Mouse (Mus musculus): ENCODE data around the gene Gzma.
A peak's percentile ranks its signal among the peaks of the same experiment; 100 is the strongest.

Gene Gzma

GRCm38 (mm10) chr13:113100879-113101278 is at the start of gene Gzma:
Gzma (minus strand) TSS chr13:113100981.
- DNase-seq (ENCODE audit: low read depth) = no peak

- DNase-seq (ENCODE audit: low read depth) = peak; percentile 10
Observed at GRCm38 (mm10) chr13:113139597-113139996, 38.8 kb upstream of the Gzma start.

GRCm38 (mm10) chr13:113129974-113130373 is 29.2 kb upstream of the Gzma start:
- DNase-seq (ENCODE audit: low read depth) = no peak

- no peak for DNase-seq (ENCODE audit: low read depth)
Observed at GRCm38 (mm10) chr13:113121326-113121725, 20.5 kb upstream of the Gzma start.

- DNase-seq (ENCODE audit: low read depth) = no peak
Observed at GRCm38 (mm10) chr13:113120324-113121237, 19.8 kb upstream of the Gzma start.

DNA sequence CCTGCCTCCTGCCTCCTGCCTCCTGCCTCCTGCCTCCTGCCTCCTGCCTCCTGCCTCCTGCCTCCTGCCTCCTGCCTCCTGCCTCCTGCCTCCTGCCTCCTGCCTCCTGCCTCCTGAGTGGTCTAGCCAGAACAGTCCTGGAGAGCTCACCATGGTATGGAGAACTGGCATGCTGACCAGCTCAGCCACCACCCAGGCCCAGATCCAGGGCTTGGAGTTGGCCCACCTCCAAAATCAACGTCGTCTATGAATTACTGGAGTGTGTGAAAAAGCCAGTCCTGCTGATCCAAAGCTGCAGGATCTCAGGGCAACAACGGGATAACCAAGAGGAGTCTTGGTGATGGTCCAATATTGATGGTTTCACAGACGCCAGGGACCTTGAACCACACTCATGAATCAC is 18.2 kb upstream of the Gzma start:
- DNase-seq (ENCODE audit: low read depth) = peak; percentile 50

GRCm38 (mm10) chr13:113104759-113105158 is 4.0 kb upstream of the Gzma start:
- DNase-seq (ENCODE audit: low read depth) = no peak

DNA sequence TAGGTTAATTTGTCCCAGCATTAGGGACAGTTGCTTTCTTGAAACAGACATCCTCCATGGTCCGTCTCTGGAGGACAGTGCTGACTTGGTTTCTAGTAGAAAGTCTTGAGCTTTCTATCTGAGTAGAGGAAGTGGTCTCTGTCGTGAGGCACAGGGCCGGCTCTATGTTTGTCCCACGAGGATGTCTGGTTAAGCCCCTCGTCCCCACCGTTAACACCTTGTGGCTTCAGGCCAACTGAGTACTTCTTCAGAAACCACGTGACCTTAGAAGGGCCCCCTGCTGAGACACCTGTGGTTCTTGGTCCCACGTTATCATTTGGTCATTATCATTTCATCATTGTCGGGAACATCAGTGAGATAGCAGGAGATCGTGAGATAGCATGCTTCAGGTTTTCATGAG is 1.0 kb upstream of the Gzma start:
- no peak for DNase-seq (ENCODE audit: low read depth)

- no peak for DNase-seq (ENCODE audit: low read depth)
Observed at GRCm38 (mm10) chr13:113098406-113098805, 2.4 kb downstream of the Gzma start.

- DNase-seq (ENCODE audit: low read depth) = peak; percentile 72
Observed at GRCm38 (mm10) chr13:113097011-113097410, 3.8 kb downstream of the Gzma start.

DNA sequence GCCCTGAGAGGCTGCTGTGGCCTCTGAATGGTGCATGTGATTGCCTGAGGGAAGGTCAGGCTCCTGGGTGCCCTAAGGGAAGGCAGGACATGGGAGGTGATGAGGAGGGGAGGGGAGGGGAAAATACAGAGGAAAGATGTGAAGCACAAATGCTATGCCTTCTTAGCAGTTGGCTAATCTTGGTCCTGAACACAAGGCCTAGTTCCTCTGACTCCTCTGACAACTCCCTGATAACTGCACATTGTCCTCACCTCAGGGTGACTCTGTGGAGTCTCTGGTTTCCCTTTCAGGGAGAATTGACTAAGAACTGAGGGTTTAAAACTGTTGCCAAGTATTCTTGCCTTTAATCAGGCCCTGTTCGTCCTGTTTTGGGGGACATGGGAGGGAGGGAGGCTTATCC is 6.2 kb downstream of the Gzma start:
- no peak for DNase-seq (ENCODE audit: low read depth)

- no peak for DNase-seq (ENCODE audit: low read depth)
Observed at GRCm38 (mm10) chr13:113090489-113090888, 10.3 kb downstream of the Gzma start.

DNA sequence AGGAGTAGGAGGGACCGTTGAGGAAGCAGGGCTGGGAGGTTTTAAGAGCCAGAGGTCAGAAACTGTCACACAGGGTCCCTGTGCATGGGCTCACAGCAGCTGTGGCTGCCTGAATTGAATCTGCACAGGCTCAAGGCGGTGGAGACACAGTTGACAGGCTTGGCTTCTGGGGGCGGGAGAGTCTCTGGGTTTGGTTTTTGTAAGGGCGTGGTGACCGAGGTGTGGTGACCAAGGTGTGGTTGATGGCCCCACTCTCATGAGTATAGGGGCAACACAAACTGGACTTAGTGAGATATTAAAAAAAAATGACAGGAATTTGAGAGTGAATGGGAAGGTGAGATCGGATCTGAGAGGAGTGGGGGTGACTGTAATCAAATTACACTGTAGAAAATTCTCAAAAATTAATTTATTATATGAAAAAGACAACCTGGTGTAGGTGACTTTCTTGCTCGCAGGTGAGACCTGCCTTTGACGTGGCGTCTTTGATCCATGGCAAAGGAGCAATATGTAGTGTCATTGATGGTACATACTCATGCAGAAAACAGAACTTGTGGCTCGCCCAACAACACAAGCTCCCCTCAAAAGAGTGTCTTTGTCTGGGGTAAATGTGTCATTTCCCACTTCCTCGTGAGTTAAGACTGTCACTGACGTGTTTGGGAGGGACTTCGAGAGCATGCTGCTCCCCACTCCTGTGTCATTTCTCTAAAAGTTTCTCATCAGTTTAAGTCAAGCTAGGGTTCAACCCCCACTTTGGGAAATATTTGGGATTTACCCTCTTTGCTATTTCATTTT is 13.4 kb downstream of the Gzma start:
- DNase-seq (ENCODE audit: low read depth) = no peak

DNA sequence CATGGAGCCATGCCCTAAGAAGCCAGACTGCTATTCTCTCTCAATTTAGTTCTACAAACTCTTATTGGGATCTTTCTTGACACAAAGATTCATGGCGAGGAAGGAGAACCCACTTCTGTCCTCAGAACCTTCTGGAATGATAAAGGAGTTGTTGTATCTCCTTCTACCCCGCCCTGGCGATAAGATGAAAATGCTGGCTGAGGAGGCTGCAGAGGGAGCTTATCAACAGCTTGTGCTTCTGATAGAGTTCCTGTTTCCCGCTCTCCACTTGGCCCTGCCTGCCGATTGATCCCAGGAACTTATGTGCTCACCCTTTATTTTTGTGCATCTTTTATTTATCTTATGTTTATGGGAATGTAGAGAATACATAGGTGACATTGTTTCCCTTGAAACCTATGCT is 16.0 kb downstream of the Gzma start:
- DNase-seq (ENCODE audit: low read depth) = no peak

DNA sequence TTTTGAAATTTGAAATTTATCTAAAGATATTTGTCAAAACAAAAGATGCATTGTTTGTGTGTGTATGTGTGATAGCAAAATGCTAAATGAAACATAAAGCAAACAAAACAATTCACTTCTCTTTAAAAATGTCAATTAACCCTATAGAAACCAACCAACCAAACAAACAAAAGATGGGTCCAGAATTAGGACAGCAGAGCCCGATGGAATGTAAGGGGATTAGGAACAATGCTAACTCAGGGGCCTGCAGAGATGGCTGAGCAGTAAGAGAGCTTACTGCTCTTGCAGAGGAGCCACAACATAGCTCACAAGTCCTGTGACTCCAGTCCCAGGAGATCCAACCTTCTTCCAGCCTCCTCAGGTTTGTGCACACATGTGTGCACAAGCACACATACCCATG is 18.7 kb downstream of the Gzma start:
- no peak for DNase-seq (ENCODE audit: low read depth)

GRCm38 (mm10) chr13:113079021-113079420 is 21.8 kb downstream of the Gzma start:
- DNase-seq (ENCODE audit: low read depth) = no peak

GRCm38 (mm10) chr13:113064542-113064941 is 36.2 kb downstream of the Gzma start:
- no peak for DNase-seq (ENCODE audit: low read depth)

GRCm38 (mm10) chr13:113061746-113062145 is 39.0 kb downstream of the Gzma start:
- DNase-seq (ENCODE audit: low read depth) = no peak

DNA sequence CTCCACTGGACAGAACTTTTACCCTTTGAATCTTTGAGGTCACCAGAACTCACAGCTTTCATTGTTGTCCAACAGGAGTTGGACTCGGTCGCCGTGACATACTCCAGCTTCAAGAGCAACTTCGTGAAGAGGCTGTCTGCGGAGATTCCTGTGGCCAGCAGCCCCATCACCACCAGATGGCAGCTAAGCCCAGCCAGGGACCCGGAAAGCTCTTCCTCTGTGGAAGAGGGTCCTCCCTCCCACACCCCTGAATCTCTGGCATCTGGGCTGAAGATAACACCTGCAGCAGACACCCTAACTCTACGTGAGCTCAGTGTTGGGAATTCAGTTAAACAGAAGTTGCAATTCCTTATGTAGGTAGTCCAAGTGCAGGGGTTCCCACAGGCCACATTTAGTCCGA is 45.0 kb downstream of the Gzma start:
- DNase-seq (ENCODE audit: low read depth) = no peak

DNA sequence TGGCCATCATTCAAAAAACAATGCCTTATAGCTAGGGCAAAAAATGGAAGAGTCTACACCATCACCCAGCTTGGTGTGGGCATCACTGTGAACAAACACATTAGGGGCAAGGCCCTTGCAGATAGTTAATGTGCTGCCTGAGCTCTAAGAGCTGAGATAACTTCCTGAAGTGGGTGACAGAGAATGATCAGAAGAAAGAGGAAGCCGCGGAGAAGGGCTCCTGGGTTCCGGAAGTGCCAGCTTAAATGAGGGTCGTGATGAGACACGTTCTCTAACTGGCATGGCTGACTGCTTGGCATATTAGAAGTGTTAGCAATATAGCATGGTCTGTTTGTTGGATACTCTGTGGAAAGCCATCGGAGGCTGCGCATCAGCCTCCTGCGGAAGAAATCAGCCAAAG is 46.6 kb downstream of the Gzma start:
- DNase-seq (ENCODE audit: low read depth) = no peak

- DNase-seq (ENCODE audit: low read depth) = no peak
Observed at GRCm38 (mm10) chr13:113047647-113048046, 53.1 kb downstream of the Gzma start.

- DNase-seq (ENCODE audit: low read depth) = no peak
Observed at GRCm38 (mm10) chr13:113047018-113047417, 53.8 kb downstream of the Gzma start.

DNA sequence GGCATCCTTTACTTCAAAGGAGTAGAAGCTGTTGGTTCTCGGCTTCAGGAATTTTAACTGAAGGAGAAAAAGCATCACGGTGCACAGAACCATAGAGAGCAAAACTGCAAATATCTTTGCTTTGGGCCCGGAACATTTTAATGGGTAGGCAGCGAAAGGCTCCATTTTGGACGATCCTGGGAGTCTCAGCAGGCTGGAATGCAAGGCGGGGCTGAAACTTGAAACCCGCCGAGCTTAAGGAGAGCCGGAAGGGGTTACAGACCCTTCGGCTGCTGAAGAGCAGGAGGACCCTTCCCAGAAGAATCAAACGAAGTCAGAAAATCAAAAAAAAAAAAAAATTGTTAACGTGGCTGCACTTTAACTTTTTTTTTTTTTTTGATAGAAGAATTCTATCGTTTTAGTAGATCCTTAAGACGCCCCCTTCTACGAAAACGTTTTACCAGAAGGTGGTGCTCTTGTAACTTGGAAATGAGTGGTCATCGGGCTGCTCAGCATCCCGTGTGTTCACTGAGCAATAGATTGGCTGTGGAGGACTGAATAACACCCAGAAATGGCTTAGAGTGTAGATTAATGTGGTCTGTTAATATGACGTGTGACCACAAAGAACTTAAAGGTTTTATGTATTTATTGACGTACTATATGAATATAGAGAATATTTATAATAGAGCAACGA is 54.4 kb downstream of the Gzma start, which contains the start of gene Gpx8:
Gpx8 (minus strand) TSS at position 200 of the 673 bp plus-strand sequence.
- peak; percentile 85 for DNase-seq (ENCODE audit: low read depth)

All from NIH3T3 (cell line).